Mouse (Mus musculus): Measurements from ENCODE around the gene Olfr16. TPM values are rescaled to one million over a fixed set of nuclear protein-coding genes. Genes with fewer than 3 reads are reported as not detected.

Olfr16 gene
- polyA plus RNA-seq (2015; fragmentation: Nextera tagmentation; extraction: Ambion mirVana), result not detected in 2 replicates

DNA sequence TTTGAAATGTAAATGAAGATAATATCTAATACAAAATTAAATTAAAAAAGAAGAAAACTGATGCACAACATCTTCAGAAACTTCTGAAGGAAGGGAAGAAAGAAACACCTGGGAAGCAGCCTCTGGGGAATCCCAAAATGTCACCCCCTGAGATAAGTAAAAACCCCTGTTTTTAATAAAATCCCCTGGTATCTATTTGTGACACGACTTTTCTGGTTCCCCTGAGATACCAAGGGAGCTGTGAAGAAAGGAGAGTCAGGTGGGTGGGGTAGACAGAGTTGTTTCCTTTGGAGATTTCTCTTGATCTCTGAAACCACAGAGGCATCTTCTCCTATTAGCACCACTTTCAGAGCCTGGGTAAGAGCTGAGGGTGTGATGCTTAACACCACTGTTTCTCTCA lies at the start of gene Olfr16:
TSS of gene Olfr16 (plus strand) at position 250 of the 400 bp plus-strand sequence.
- Histone ChIP-seq H3K4me1 (replicated peaks; ENCODE audit: control insufficient read depth, insufficient read depth, low read length) (no peaks in the 10 kb centered on the region), H3K9ac (replicated peaks; ENCODE audit: low read depth, low read length) (no peak within 1 kb of the TSS), H3K36me3 (ENCODE audit: control insufficient read depth, insufficient read depth) (no peaks in the 10 kb centered on the region), H3K27ac (ENCODE audit: low read length) (no peak within 1 kb of the TSS), H3K9me3 (ENCODE audit: control insufficient read depth, low read length) (no peaks in the 10 kb centered on the region), H3K4me2 (ENCODE audit: low read length) (no peak within 1 kb of the TSS), H3K4me3 (replicated peaks; ENCODE audit: low read length) (no peak within 1 kb of the TSS), H3K27me3 (replicated peaks; ENCODE audit: control insufficient read depth, insufficient read depth, low read length) (no peaks in the 10 kb centered on the region)
- no peak for ATAC-seq
- whole genome bisulfite sequencing, result 63% methylated on average over 1 of the region's 1 CpGs

DNA sequence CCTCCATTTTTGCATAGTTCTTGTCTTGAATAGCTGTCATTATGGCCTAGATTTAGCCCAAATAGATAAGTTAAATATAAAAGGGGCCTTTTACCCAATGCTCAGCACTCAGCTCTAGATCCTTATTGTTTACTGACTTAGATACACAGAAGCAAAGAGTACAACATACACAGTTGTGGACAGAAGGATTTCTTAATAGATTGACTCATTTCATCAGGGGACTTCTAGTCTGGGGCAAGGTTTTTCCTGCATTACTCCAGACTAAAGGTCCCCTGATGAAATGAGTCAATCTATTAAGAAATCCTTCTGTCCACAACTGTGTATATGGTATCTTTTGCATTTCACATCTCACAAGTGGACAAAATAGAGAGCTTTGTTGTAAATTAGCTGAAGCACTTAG lies 46.9 kb upstream of the Olfr16 start:
- Histone ChIP-seq H3K9me3 (ENCODE audit: control insufficient read depth, low read length) (no peaks in the 10 kb centered on the region), H3K27ac (ENCODE audit: low read length) (no peak overlapping the region), H3K36me3 (ENCODE audit: control insufficient read depth, insufficient read depth) (no peaks in the 10 kb centered on the region), H3K27me3 (replicated peaks; ENCODE audit: control insufficient read depth, insufficient read depth, low read length) (no peaks in the 10 kb centered on the region), H3K4me3 (replicated peaks; ENCODE audit: low read length) (no peak overlapping the region), H3K4me2 (ENCODE audit: low read length) (no peak overlapping the region), H3K4me1 (replicated peaks; ENCODE audit: control insufficient read depth, insufficient read depth, low read length) (no peaks in the 10 kb centered on the region), H3K9ac (replicated peaks; ENCODE audit: low read depth, low read length) (no peak overlapping the region)
- ATAC-seq, result no peak

DNA sequence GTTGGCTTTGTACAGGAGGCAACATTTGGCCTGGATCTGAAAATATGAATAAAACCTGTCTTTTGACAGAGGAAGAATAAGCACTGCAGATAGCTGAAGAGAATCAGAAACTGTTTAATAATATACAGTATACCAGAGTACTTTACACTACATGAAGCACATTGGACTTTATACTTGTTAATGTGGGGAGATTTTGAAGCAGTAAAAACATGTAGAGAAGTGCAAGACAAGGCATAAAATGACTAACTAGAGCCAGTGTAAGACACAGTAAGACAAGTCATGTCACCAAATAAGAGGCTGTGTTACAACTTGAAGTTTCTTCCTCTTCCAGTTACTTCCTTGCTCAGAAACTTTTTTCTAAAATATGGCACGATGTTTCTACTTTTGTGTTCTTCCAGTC lies 33.1 kb upstream of the Olfr16 start:
- Histone ChIP-seq H3K4me3 (replicated peaks; ENCODE audit: low read length) (no peak overlapping the region), H3K36me3 (ENCODE audit: control insufficient read depth, insufficient read depth) (no peaks in the 10 kb centered on the region), H3K27me3 (replicated peaks; ENCODE audit: control insufficient read depth, insufficient read depth, low read length) (no peaks in the 10 kb centered on the region), H3K4me2 (ENCODE audit: low read length) (no peak overlapping the region), H3K27ac (ENCODE audit: low read length) (no peak overlapping the region), H3K4me1 (replicated peaks; ENCODE audit: control insufficient read depth, insufficient read depth, low read length) (no peaks in the 10 kb centered on the region), H3K9ac (replicated peaks; ENCODE audit: low read depth, low read length) (no peak overlapping the region), H3K9me3 (ENCODE audit: control insufficient read depth, low read length) (no peaks in the 10 kb centered on the region)
- WGBS, result 92% methylated on average over 1 of the region's 1 CpGs
- ATAC-seq, result no peak

DNA sequence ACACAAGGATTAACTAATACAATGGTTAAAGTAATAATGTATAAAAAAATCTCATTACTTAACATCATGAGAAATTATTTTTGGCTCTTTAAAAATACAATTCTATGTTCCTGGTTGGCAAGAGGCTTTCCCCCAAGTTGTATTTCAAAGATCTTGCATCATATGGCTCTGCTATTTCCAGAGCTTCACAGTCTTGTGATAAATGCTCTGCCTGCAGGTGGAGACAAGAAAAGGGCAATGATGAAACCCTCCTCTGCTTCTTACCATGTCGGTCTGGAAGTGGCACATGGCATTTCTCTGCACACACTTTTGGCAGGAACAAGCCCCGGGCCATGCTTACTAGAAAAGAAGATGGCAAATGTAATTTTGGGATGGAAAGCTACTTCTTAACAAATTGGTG lies 31.8 kb upstream of the Olfr16 start:
- ATAC-seq, result no peak
- Histone ChIP-seq H3K9me3 (ENCODE audit: control insufficient read depth, low read length) (no peaks in the 10 kb centered on the region), H3K4me3 (replicated peaks; ENCODE audit: low read length) (no peak overlapping the region), H3K4me1 (replicated peaks; ENCODE audit: control insufficient read depth, insufficient read depth, low read length) (no peaks in the 10 kb centered on the region), H3K4me2 (ENCODE audit: low read length) (no peak overlapping the region), H3K9ac (replicated peaks; ENCODE audit: low read depth, low read length) (no peak overlapping the region), H3K27ac (ENCODE audit: low read length) (no peak overlapping the region), H3K36me3 (ENCODE audit: control insufficient read depth, insufficient read depth) (no peaks in the 10 kb centered on the region), H3K27me3 (replicated peaks; ENCODE audit: control insufficient read depth, insufficient read depth, low read length) (no peaks in the 10 kb centered on the region)
- 87% methylated on average over 2 of the region's 2 CpGs for WGBS

DNA sequence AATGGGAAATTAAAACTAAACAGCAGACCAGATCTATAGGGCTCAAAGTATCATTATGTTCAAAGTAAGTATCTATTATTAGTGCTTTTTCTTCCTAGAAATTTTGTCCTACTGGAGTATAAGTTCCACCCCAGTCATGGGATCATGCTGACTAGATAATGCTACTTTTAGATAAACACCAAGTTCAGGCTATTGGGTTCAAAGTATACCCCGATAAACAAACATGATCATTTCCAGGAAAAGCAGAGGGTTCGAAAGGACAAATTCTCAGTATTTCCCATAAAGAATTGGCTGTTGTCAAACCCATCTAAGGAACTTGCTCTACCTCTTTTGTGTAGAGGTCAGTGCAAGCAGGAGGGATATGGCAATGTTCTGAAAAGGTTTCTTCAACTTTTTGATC lies 18.0 kb upstream of the Olfr16 start:
- 95% methylated on average over 2 of the region's 2 CpGs for WGBS
- Histone ChIP-seq H3K4me2 (ENCODE audit: low read length) (no peak overlapping the region), H3K9me3 (ENCODE audit: control insufficient read depth, low read length) (no peaks in the 10 kb centered on the region), H3K36me3 (ENCODE audit: control insufficient read depth, insufficient read depth) (no peaks in the 10 kb centered on the region), H3K9ac (replicated peaks; ENCODE audit: low read depth, low read length) (no peak overlapping the region), H3K27me3 (replicated peaks; ENCODE audit: control insufficient read depth, insufficient read depth, low read length) (no peaks in the 10 kb centered on the region), H3K4me3 (replicated peaks; ENCODE audit: low read length) (no peak overlapping the region), H3K27ac (ENCODE audit: low read length) (no peak overlapping the region), H3K4me1 (replicated peaks; ENCODE audit: control insufficient read depth, insufficient read depth, low read length) (no peaks in the 10 kb centered on the region)
- no peak for ATAC-seq

DNA sequence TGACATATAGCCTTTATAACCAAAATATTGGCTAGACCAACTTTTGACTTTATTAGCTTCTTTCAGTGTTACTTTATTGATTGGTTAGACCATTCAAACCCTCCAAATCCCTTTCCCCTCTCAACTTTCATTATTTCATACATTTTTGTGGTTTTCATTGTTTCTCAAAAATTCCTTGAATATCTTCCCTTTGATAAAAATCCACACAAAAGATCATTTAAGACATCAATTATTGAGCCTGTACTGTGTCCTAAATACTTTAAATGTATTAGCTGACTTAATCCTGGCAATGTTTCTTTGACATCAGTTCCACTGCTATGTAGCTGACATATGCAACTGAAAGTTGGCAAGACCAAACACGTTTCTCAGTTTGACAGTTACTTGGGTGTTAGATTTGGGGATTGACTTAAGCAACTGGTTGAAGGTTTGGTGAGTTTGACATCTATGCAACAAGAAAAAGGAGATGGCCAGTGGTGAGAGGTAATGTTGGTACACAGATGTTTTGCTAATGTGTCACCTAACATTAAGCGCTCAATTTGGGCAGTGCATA lies 1.0 kb downstream of the Olfr16 start:
- 82% methylated on average over 2 of the region's 2 CpGs for WGBS
- Histone ChIP-seq H3K9ac (replicated peaks; ENCODE audit: low read depth, low read length) (no peak overlapping the region), H3K4me1 (replicated peaks; ENCODE audit: control insufficient read depth, insufficient read depth, low read length) (no peaks in the 10 kb centered on the region), H3K9me3 (ENCODE audit: control insufficient read depth, low read length) (no peaks in the 10 kb centered on the region), H3K36me3 (ENCODE audit: control insufficient read depth, insufficient read depth) (no peaks in the 10 kb centered on the region), H3K4me2 (ENCODE audit: low read length) (no peak overlapping the region), H3K27ac (ENCODE audit: low read length) (no peak overlapping the region), H3K4me3 (replicated peaks; ENCODE audit: low read length) (no peak overlapping the region), H3K27me3 (replicated peaks; ENCODE audit: control insufficient read depth, insufficient read depth, low read length) (no peaks in the 10 kb centered on the region)
- no peak for ATAC-seq

DNA sequence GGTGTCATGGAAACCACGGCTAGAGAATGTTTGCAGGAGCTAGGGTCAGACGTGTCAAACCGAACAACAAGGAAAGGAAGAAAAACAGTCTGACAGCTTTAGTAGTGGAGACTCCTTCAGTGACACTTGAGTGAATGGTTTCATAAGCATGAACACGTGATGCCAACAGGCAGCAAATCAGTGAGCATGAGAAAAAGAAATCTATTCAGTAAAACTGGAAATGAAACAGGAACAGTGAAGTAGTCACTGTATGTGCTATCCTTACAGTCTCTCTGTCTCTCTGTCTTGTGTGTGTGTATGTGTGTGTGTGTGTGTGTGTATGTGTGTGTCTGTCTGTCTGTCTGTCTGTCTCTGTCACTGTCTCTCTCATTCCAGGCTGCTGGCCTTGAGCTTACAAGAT lies 5.2 kb downstream of the Olfr16 start:
- ATAC-seq, result no peak
- Histone ChIP-seq H3K9ac (replicated peaks; ENCODE audit: low read depth, low read length) (no peak overlapping the region), H3K4me2 (ENCODE audit: low read length) (no peak overlapping the region), H3K4me3 (replicated peaks; ENCODE audit: low read length) (no peak overlapping the region), H3K9me3 (ENCODE audit: control insufficient read depth, low read length) (no peaks in the 10 kb centered on the region), H3K4me1 (replicated peaks; ENCODE audit: control insufficient read depth, insufficient read depth, low read length) (no peaks in the 10 kb centered on the region), H3K27ac (ENCODE audit: low read length) (no peak overlapping the region), H3K36me3 (ENCODE audit: control insufficient read depth, insufficient read depth) (no peaks in the 10 kb centered on the region), H3K27me3 (replicated peaks; ENCODE audit: control insufficient read depth, insufficient read depth, low read length) (no peaks in the 10 kb centered on the region)
- WGBS, result 85% methylated on average over 4 of the region's 4 CpGs

DNA sequence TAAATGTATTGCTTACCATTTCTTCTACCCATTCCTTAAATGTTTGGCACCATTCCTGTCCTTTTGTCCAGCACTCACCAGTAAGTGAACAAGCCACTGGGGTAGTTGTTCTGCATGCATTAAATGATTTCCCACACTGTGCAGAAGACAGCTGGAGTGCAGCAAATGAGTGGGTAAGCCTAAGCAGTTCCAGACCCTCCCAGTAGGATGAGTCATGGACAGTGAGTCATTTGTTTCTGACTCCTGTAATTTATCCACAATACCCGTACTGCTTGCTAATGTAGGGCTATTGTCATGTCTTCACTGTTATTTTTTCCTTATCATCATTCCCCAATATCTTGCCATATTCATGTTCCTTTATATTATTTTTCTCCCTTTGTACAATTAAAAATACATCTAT lies 10.2 kb downstream of the Olfr16 start:
- WGBS, result 42% methylated on average over 1 of the region's 1 CpGs
- no peak for ATAC-seq
- H3K36me3 ChIP-seq (ENCODE audit: control insufficient read depth, insufficient read depth), result no peaks in the 10 kb centered on the region

DNA sequence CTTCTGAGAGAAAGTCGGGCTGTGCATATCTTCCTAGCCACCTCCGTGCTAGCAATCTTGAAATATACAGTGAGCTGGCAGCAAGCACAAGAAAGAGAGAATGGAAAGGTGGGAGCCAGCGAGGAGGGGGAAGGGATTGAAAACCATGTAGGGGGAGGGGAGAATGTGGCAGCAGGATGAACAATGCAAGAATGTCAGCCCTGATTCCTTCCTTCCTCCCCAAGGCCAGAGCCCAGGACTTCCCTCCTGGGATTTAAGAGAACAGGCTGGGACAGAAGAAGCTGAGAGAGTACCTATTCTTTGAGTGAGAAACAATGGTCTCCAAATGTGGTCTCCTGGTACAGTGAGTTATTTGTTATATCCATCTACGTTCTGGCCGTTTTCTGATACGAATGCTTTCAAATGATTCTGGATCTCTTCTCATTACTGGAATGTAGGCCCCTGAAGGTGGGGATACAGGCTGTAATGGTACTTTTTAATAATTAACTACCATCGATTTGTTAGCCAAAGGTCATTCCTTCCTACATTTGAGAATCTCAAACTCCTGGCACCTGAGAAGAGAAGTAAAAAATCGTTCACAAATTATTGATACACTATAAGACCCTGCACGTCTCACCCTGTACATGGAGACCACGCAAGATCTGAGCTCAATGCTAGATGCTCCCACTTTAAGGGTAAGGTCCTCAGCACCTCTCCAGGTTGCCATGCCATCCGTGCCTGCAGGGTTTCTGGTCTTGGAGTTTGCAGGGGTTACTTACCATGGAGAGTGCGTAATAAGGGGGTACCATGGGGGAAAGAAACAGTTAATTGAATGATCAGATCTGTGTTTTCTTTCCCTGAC lies 39.8 kb downstream of the Olfr16 start:
- Histone ChIP-seq H3K4me3 (replicated peaks; ENCODE audit: low read length) (no peak overlapping the region), H3K9ac (replicated peaks; ENCODE audit: low read depth, low read length) (no peak overlapping the region), H3K27ac (ENCODE audit: low read length) (no peak overlapping the region), H3K9me3 (ENCODE audit: control insufficient read depth, low read length) (no peaks in the 10 kb centered on the region), H3K27me3 (replicated peaks; ENCODE audit: control insufficient read depth, insufficient read depth, low read length) (no peaks in the 10 kb centered on the region), H3K4me1 (replicated peaks; ENCODE audit: control insufficient read depth, insufficient read depth, low read length) (no peaks in the 10 kb centered on the region), H3K4me2 (ENCODE audit: low read length) (no peak overlapping the region), H3K36me3 (ENCODE audit: control insufficient read depth, insufficient read depth) (no peaks in the 10 kb centered on the region)
- WGBS, result 85% methylated on average over 12 of the region's 12 CpGs
- no peak for ATAC-seq

More for the DNA sequence above, 10.2 kb downstream of the Olfr16 start:
- Histone ChIP-seq H3K4me1 (replicated peaks; ENCODE audit: control insufficient read depth, insufficient read depth, low read length) (no peaks in the 10 kb centered on the region), H3K9ac (replicated peaks; ENCODE audit: low read depth, low read length) (no peak overlapping the region), H3K4me3 (replicated peaks; ENCODE audit: low read length) (no peak overlapping the region), H3K9me3 (ENCODE audit: control insufficient read depth, low read length) (no peaks in the 10 kb centered on the region), H3K27me3 (replicated peaks; ENCODE audit: control insufficient read depth, insufficient read depth, low read length) (no peaks in the 10 kb centered on the region), H3K4me2 (ENCODE audit: low read length) (no peak overlapping the region), H3K27ac (ENCODE audit: low read length) (no peak overlapping the region)
